Mouse (Mus musculus) spleen, adult 2 months (tissue): Measurements from ENCODE around the gene Nuak1.

Experiments
- CTCF ChIP-seq: fragments of 200-500 bp; IDR thresholded peaks from 2 replicates; pipeline ENCODE4 v1.5.1; 2011; ENCODE audit warnings: mild to moderate bottlenecking, inconsistent platforms; ENCODE audit not compliant: insufficient read depth, insufficient read length, insufficient replicate concordance; ENCODE audit errors: extremely low read depth
- POLR2A ChIP-seq: fragments of 200-500 bp; IDR thresholded peaks from 2 replicates; pipeline ENCODE4 v1.6.1; 2011; ENCODE audit warnings: low read depth, low read length, inconsistent platforms

- TF ChIP-seq POLR2A (no peak), CTCF (no peak)
Measured at GRCm38 (mm10) chr10:84467555-84468164, 27.3 kb upstream of the Nuak1 start.
